In genomic region chr1:127484188-127484587, GRCm38 (mm10) we compare ENCODE assay signal across 12 mouse cellular contexts.
A peak's percentile ranks its signal among the peaks of the same experiment; 100 is the strongest.
DNase-seq lines count a peak whose midpoint lies in the region; ATAC-seq and TF ChIP-seq lines count a peak whose summit lies in the region.
"Had no signal": no experiment of that assay in that cellular context is flagged by ENCODE, and none has a peak within 500 bp of the region (broad histone marks: within the 10 kb centered on the region; RNA-seq: fewer than 3 reads in every experiment).

No protein-coding gene starts in this region.

- DNase-seq in gastrocnemius, adult 2 months: peak; percentile 24
- no peak for DNase-seq in gastrocnemius, postnatal 25 days
- no peak for DNase-seq in left cerebral cortex, adult 2 months (ENCODE audit: extremely low spot score in 1 of 2, low spot score in 2 of 2)
- DNase-seq in left cerebral cortex, postnatal 36 days (ENCODE audit: low spot score in 2 of 2): no peak
- DNase-seq in ES-CJ7 (ENCODE audit: low read depth, low spot score): peak; percentile 57
- no peak for DNase-seq in layer of hippocampus, postnatal 36 days
- no peak for DNase-seq in left cerebral cortex, adult 18-20 months (ENCODE audit: low spot score in 2 of 2)

- H3K4me3 ChIP-seq in gastrocnemius, adult 2 months: no peak overlapping the region
- no peak overlapping the region for H3K4me3 ChIP-seq in left cerebral cortex, adult 2 months
- H3K4me3 ChIP-seq: embryonic facial prominence, embryonic 12.5 days; intestine, embryonic 15.5 days; limb, embryonic 12.5 days; megakaryocyte, embryonic 14.5 days had no signal

- no peak overlapping the region for H3K27ac ChIP-seq in gastrocnemius, adult 2 months
- no peak overlapping the region for H3K27ac ChIP-seq in left cerebral cortex, adult 2 months
- H3K27ac ChIP-seq: embryonic facial prominence, embryonic 12.5 days; intestine, embryonic 15.5 days; limb, embryonic 12.5 days had no signal

- 0 out of 2 replicates have a peak, but pooled peaks have one; percentile 23 for ATAC-seq in megakaryocyte progenitor cell, adult 5-6 weeks (replicated peaks; ENCODE audit: poor library complexity)
- ATAC-seq: intestine, embryonic 15.5 days had no signal

- intact Hi-C loops in gastrocnemius, adult 2 months (cut with DNase I): no loop called here
- intact Hi-C loops in left cerebral cortex, adult 2 months (cut with DNase I): no loop called here
- intact Hi-C loops in left cerebral cortex, postnatal 36 days (cut with DNase I): no loop called here

- TF ChIP-seq CTCF in gastrocnemius, adult 2 months (IDR thresholded peaks at IDR 0.05): peak; percentile 26; the same call in 1 of the 2 replicates
- TF ChIP-seq CTCF in left cerebral cortex, adult 2 months (IDR thresholded peaks at IDR 0.05): peak; percentile 41

Comparison
In these comparisons a context has a peak if more than half of its experiments do, and no peak if none do; other contexts are left out.
1. DNase-seq: peak in gastrocnemius, adult 2 months (single experiment) and ES-CJ7 (single experiment); none in gastrocnemius, postnatal 25 days (single experiment), left cerebral cortex, adult 2 months (0 of 2), left cerebral cortex, postnatal 36 days (0 of 2), layer of hippocampus, postnatal 36 days (0 of 2) and left cerebral cortex, adult 18-20 months (0 of 2).